Mouse (Mus musculus) stomach, postnatal 0 days (tissue): ENCODE results near the gene Ubp1.

ENCODE experiments used
- CTCF ChIP-seq: IDR thresholded peaks from 2 replicates; pipeline ENCODE4 v1.5.1; 2016; ENCODE audit warnings: antibody characterized with exemption, low read depth, mild to moderate bottlenecking, moderate library complexity
- EP300 ChIP-seq: optimal IDR thresholded peaks from 2 replicates; pipeline ENCODE3; 2016; ENCODE audit warnings: antibody characterized with exemption

GRCm38 (mm10) chr9:113966838-113967237, 36.1 kb downstream of the Ubp1 start:
- no peak for TF ChIP-seq CTCF
- no peak for TF ChIP-seq EP300
